Comparison of ENCODE assay signal across 9 mouse cellular contexts in the genomic region with DNA sequence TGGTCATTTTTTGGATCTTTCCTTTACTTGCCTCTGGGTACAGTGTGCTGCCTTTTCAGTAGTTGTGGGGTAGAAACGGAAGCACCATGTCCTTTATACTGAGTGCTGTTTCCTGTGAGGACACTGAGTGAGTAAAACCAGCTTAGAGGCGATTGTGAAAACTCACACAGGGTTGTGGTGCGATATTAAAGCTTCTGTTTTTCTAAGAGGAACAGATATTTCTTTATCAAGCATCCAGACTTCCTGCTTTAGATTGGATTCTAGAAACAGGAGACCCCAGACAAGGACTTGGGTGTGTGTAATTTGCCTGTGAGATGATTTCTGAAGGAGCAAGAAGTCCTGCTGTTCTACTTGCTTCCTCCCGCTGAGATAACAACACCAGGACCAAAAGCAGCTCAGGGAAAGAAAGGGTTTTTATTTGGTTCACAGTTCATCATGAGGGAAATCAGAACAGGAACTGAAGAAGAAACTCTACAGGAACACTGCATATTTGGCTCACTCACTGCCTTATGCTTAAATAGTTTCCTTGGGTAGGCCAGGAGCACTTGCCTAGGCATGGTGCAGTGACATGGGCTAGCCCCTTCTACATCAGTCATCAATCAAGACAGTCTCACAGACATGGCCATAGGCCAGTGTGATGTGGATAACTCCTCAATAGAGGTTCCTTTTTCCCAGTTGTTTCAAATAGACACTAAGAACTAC.
DNase-seq lines count a peak whose midpoint lies in the region; ATAC-seq lines count a peak whose summit lies in the region.
"Had no signal": no experiment of that assay in that cellular context is flagged by ENCODE, and none has a peak within 500 bp of the region (broad histone marks: within the 10 kb centered on the region; RNA-seq: fewer than 3 reads in every experiment).

No protein-coding gene starts in this region.

- H3K4me2 ChIP-seq in kidney, embryonic 14.5 days (replicated peaks; ENCODE audit: low read depth, low read length) = no peak overlapping the region
- H3K4me2 ChIP-seq in heart, embryonic 13.5 days = no peak overlapping the region
- H3K4me2 ChIP-seq: hindbrain, embryonic 13.5 days had no signal

- H3K9me3 ChIP-seq in kidney, embryonic 14.5 days (ENCODE audit: control insufficient read depth, low read length) = no peaks in the 10 kb centered on the region
- no peaks in the 10 kb centered on the region for H3K9me3 ChIP-seq in heart, embryonic 13.5 days
- H3K9me3 ChIP-seq in midbrain, embryonic 10.5 days (replicated peaks) = no peaks in the 10 kb centered on the region
- H3K9me3 ChIP-seq: hindbrain, embryonic 13.5 days had no signal

- WGBS in kidney, embryonic 14.5 days = 66% methylated on average over 4 of the region's 4 CpGs
- 40% methylated on average over 4 of the region's 4 CpGs for WGBS in heart, embryonic 13.5 days
- WGBS in midbrain, embryonic 10.5 days = 74% methylated on average over 4 of the region's 4 CpGs

- peak overlapping the region; percentile 21; the same call in 1 of the 2 replicates for H3K27ac ChIP-seq in kidney, embryonic 14.5 days (ENCODE audit: low read depth, low read length)
- H3K27ac ChIP-seq in heart, embryonic 13.5 days (replicated peaks) = peak overlapping the region; percentile 82
- no peak overlapping the region for H3K27ac ChIP-seq in midbrain, embryonic 10.5 days (replicated peaks)
- H3K27ac ChIP-seq: hindbrain, embryonic 13.5 days had no signal

- no peaks in the 10 kb centered on the region for H3K27me3 ChIP-seq in kidney, embryonic 14.5 days (ENCODE audit: control insufficient read depth, insufficient read depth, low read length)
- no peaks in the 10 kb centered on the region for H3K27me3 ChIP-seq in heart, embryonic 13.5 days (replicated peaks)
- no peaks in the 10 kb centered on the region for H3K27me3 ChIP-seq in midbrain, embryonic 10.5 days (ENCODE audit: low read depth, poor library complexity, severe bottlenecking)
- H3K27me3 ChIP-seq: hindbrain, embryonic 13.5 days had no signal

- H3K4me3 ChIP-seq in kidney, embryonic 14.5 days (ENCODE audit: low read length) = no peak overlapping the region
- H3K4me3 ChIP-seq in heart, embryonic 13.5 days = no peak overlapping the region
- no peak overlapping the region for H3K4me3 ChIP-seq in midbrain, embryonic 10.5 days
- H3K4me3 ChIP-seq: hindbrain, embryonic 13.5 days had no signal

- ATAC-seq in kidney, embryonic 14.5 days (ENCODE audit: low FRiP score, low TSS enrichment) = no peak
- ATAC-seq in heart, embryonic 13.5 days (ENCODE audit: extremely low read depth, insufficient number of reproducible peaks, low FRiP score, low TSS enrichment) = no peak
- peak; percentile 96 for ATAC-seq in megakaryocyte, adult 5-6 weeks (ENCODE audit: poor library complexity, severe bottlenecking)
- no peak for ATAC-seq in activated CD4-positive, CD25-positive, alpha-beta regulatory T cell, adult 4 months

- H3K4me1 ChIP-seq in kidney, embryonic 14.5 days (ENCODE audit: control insufficient read depth, insufficient read depth, low read length) = no peaks in the 10 kb centered on the region
- H3K4me1 ChIP-seq in heart, embryonic 13.5 days = peaks cover 20% of the 10 kb centered on the region
- H3K4me1 ChIP-seq in midbrain, embryonic 10.5 days = peaks cover 12% of the 10 kb centered on the region

- H3K36me3 ChIP-seq in kidney, embryonic 14.5 days (ENCODE audit: control insufficient read depth, insufficient read depth, low read length) = no peaks in the 10 kb centered on the region
- no peaks in the 10 kb centered on the region for H3K36me3 ChIP-seq in heart, embryonic 13.5 days
- H3K36me3 ChIP-seq in midbrain, embryonic 10.5 days = no peaks in the 10 kb centered on the region
- H3K36me3 ChIP-seq: hindbrain, embryonic 13.5 days had no signal

- H3K9ac ChIP-seq in kidney, embryonic 14.5 days (ENCODE audit: low read depth, low read length) = no peak overlapping the region
- no peak overlapping the region for H3K9ac ChIP-seq in heart, embryonic 13.5 days
- H3K9ac ChIP-seq: hindbrain, embryonic 13.5 days had no signal

- no peak for DNase-seq in kidney, adult 11 months
- DNase-seq in R1 (ENCODE audit: low read depth, low spot score) = peak; percentile 17
- no peak for DNase-seq in midbrain, embryonic 10.5 days (ENCODE audit: low spot score)
- DNase-seq in cerebellum, adult 11 months = no peak
